Mouse (Mus musculus) spleen, adult 2 months (tissue): Measurements from ENCODE around the gene 4930470P17Rik.

Source experiments
- CTCF ChIP-seq: fragments of 200-500 bp; IDR thresholded peaks from 2 replicates; pipeline ENCODE4 v1.5.1; 2011; ENCODE audit warnings: mild to moderate bottlenecking, inconsistent platforms; ENCODE audit not compliant: insufficient read depth, insufficient read length, insufficient replicate concordance; ENCODE audit errors: extremely low read depth
- POLR2A ChIP-seq: fragments of 200-500 bp; IDR thresholded peaks from 2 replicates; pipeline ENCODE4 v1.6.1; 2011; ENCODE audit warnings: low read depth, low read length, inconsistent platforms

DNA sequence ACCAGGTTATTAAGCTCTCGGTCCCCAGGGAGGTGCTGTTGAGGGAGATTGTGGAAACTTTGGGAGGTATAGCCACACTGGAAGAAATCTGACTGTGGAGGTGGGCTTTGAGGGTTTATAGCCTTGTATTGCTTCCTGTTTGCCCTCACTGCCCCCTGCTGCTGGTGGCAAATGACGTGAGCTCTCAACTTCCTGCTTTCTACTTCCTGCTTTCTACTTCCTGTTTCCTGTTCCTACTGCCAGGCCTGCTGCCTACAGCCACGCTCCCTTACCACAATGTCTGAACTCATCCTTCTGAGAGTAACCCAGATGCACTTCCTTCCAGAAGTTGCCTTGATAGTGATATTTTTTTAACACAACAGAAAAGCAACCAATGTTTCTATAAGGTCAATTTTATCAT, 24.3 kb downstream of the 4930470P17Rik start:
- no peak for TF ChIP-seq CTCF
- no peak for TF ChIP-seq POLR2A
